Mouse (Mus musculus): ENCODE data around the gene Grin2c. TPM values are rescaled to one million over a fixed set of nuclear protein-coding genes. Genes with fewer than 3 reads are reported as not detected.

Gene Grin2c
- polyA plus RNA-seq, 1 experiment from 2014 or later, result not detected

DNA sequence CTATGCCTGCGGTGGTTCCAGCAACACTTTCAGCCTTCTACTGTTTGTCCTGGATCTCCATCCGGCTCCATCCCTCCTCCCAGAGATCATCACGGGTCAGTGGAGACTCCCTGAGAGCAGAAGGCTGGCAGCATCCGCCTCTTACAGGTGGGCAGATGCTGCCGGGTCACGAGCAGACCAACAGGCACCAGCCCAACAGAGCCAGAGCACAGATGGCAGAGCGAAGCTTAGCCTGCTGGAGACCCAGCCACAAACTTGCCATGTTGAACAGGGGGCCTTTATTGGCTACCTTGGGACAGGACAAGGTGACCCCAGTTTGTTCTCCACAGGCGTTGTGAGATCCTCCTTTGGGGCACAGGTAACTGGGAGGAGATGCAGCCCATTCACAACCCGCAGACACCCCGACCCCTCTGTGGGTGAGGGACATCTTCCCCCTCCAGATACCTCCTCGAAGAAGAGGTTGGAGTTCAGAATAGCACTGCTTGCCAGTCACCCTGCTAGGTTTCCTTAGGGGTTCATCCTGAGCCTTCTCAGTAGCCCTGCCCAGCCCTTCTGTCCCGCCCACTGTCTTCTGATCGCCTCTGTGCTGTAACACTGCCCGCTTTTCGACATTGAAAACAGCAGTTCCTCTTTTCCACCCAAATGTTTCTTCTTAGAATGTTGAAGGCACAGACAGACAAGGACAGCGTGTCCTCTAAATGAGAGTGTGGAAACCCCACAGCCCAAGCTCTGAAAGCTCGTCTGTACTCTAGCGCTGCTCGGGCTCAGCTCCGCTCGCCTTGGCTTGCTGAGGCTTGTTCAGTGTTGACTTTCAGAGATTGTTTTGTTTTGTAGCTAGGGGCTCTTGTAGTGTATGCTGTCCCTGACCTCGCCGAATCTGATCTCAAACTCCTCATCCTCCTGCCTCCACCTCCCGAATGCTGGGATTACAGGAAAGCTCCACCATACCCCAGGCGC lies 58.0 kb downstream of the Grin2c start:
- 0 out of 2 replicates have a peak overlapping the region, but pooled peaks have one; percentile 5 for H3K9ac ChIP-seq (ENCODE audit: low read depth, low read length)
- no peaks in the 10 kb centered on the region; the same call in 1 of the 2 replicates for H3K4me1 ChIP-seq (ENCODE audit: control insufficient read depth, insufficient read depth, low read length)
- no peak overlapping the region for H3K4me2 ChIP-seq (ENCODE audit: low read depth, low read length)
- H3K27me3 ChIP-seq (replicated peaks; ENCODE audit: control insufficient read depth, insufficient read depth, low read length), result no peaks in the 10 kb centered on the region
- H3K36me3 ChIP-seq (ENCODE audit: control insufficient read depth, insufficient read depth, low read length), result peaks cover 38% of the 10 kb centered on the region; the same call in 1 of the 2 replicates
- DNase-seq (ENCODE audit: low spot score) (no peak), ATAC-seq (ENCODE audit: low read depth) (0 out of 2 replicates have a peak, but pooled peaks have one; percentile 16)
- WGBS, result 70% methylated on average over 25 of the region's 25 CpGs
- no peak overlapping the region for H3K4me3 ChIP-seq (ENCODE audit: low read depth, low read length)
- no peaks in the 10 kb centered on the region for H3K9me3 ChIP-seq (ENCODE audit: control insufficient read depth, low read length)
- no peak overlapping the region for H3K27ac ChIP-seq (replicated peaks; ENCODE audit: low read depth, low read length)

DNA sequence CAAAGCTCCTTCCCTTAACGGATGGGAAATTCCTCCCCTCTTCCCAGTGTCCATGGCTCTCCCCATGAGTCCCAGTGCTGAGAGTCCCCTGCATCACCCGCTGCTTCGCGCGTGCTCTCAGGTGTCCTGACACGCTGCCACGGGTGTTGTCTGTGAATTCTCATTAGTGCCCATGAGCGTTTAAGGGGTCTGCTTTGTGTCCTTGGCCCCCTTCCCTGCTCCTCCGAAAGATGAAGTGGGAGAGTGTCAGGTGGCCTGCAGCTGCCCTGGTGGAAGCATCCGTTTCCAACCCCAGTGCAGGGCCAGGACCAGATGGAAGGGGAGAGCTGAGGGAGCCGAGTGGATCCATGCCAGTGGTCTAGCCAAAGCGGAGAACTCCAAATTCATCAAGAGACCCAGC lies 58.9 kb downstream of the Grin2c start:
- Histone ChIP-seq H3K4me2 (ENCODE audit: low read depth, low read length) (no peak overlapping the region), H3K4me3 (ENCODE audit: low read depth, low read length) (no peak overlapping the region), H3K36me3 (ENCODE audit: control insufficient read depth, insufficient read depth, low read length) (peaks cover 38% of the 10 kb centered on the region; the same call in 1 of the 2 replicates), H3K4me1 (ENCODE audit: control insufficient read depth, insufficient read depth, low read length) (no peaks in the 10 kb centered on the region; the same call in 1 of the 2 replicates), H3K9me3 (ENCODE audit: control insufficient read depth, low read length) (no peaks in the 10 kb centered on the region), H3K27ac (replicated peaks; ENCODE audit: low read depth, low read length) (no peak overlapping the region), H3K9ac (ENCODE audit: low read depth, low read length) (no peak overlapping the region), H3K27me3 (replicated peaks; ENCODE audit: control insufficient read depth, insufficient read depth, low read length) (no peaks in the 10 kb centered on the region)
- DNase-seq (ENCODE audit: low spot score), result no peak
- WGBS, result 77% methylated on average over 12 of the region's 12 CpGs
- ATAC-seq (ENCODE audit: low read depth), result no peak

DNA sequence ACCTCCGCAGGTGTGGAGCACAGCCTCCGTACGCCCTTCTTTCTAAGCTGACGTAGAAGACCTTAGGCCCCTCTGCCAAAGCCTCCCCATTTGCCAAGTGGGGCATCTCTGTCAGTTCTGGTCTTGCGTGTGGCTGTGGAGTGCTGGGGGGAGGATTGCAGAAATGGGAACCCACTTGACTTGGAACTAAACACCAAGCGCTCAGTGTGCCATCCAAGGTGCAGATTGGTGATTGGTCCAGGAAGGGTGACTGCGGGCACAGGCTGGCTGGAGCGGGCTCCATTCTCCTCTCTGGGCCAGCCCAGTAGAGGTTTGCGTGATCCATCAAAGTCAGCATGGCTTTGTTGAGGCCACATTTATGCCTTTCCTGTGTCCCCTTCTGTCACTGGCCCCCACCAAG lies 64.3 kb downstream of the Grin2c start:
- Histone ChIP-seq H3K27me3 (replicated peaks; ENCODE audit: control insufficient read depth, insufficient read depth, low read length) (no peaks in the 10 kb centered on the region), H3K4me1 (ENCODE audit: control insufficient read depth, insufficient read depth, low read length) (no peaks in the 10 kb centered on the region), H3K4me2 (ENCODE audit: low read depth, low read length) (no peak overlapping the region), H3K4me3 (ENCODE audit: low read depth, low read length) (no peak overlapping the region), H3K36me3 (ENCODE audit: control insufficient read depth, insufficient read depth, low read length) (peaks cover 36% of the 10 kb centered on the region; the same call in 1 of the 2 replicates), H3K27ac (replicated peaks; ENCODE audit: low read depth, low read length) (no peak overlapping the region), H3K9me3 (ENCODE audit: control insufficient read depth, low read length) (no peaks in the 10 kb centered on the region), H3K9ac (ENCODE audit: low read depth, low read length) (no peak overlapping the region)
- ATAC-seq (ENCODE audit: low read depth) (no peak), DNase-seq (ENCODE audit: low spot score) (no peak)
- 91% methylated on average over 9 of the region's 9 CpGs for WGBS

DNA sequence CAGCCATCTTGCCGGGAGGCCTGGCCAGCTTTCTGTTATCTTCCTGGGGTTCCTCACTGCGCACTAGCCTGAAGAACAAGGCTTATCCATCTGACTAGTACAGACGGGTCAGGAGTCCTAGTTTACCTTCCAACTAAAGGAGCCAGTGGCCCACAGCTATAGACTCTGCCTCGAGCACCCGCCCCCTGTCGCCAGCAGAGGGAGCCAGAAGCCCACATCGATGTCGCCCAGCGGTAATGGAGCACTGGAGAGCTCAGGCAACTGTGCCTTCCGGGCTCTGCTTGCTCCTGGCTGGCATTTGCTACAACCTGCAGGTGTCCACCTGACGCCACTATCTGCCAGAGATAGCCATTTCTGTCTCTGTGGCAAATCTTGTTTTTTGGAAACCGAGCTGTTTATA lies 64.7 kb downstream of the Grin2c start:
- no peak overlapping the region for H3K9ac ChIP-seq (ENCODE audit: low read depth, low read length)
- no peak overlapping the region for H3K4me3 ChIP-seq (ENCODE audit: low read depth, low read length)
- H3K27me3 ChIP-seq (replicated peaks; ENCODE audit: control insufficient read depth, insufficient read depth, low read length), result no peaks in the 10 kb centered on the region
- DNase-seq (ENCODE audit: low spot score), result peak; percentile 81
- 18% methylated on average over 12 of the region's 12 CpGs for WGBS
- no peak overlapping the region for H3K27ac ChIP-seq (replicated peaks; ENCODE audit: low read depth, low read length)
- H3K4me2 ChIP-seq (ENCODE audit: low read depth, low read length), result no peak overlapping the region
- peak; percentile 89 for ATAC-seq (ENCODE audit: low read depth)
- H3K9me3 ChIP-seq (ENCODE audit: control insufficient read depth, low read length), result no peaks in the 10 kb centered on the region
- no peaks in the 10 kb centered on the region for H3K4me1 ChIP-seq (ENCODE audit: control insufficient read depth, insufficient read depth, low read length)
- H3K36me3 ChIP-seq (ENCODE audit: control insufficient read depth, insufficient read depth, low read length), result peaks cover 36% of the 10 kb centered on the region; the same call in 1 of the 2 replicates

DNA sequence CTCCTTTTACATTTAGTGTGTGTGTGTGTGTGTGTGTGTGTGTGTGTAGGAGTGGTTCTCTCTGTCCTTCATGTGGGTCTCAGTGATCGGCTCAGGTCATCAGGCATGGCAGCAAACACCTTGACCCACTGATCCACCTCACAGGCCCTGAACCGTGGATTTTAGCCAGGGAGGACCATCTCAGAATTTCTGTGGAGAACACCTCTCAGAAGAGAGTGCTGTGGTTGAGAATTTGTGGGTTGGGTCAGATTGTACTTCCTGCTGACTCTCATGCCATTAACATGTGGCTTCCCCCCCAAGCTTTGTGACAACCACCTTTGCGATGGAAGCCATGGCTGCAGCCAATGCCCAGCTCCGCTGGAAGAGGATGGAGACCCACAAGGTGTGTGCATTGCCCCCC lies 66.5 kb downstream of the Grin2c start:
- no peak for DNase-seq (ENCODE audit: low spot score)
- H3K4me2 ChIP-seq (ENCODE audit: low read depth, low read length), result no peak overlapping the region
- H3K4me1 ChIP-seq (ENCODE audit: control insufficient read depth, insufficient read depth, low read length), result no peaks in the 10 kb centered on the region
- H3K9me3 ChIP-seq (ENCODE audit: control insufficient read depth, low read length), result no peaks in the 10 kb centered on the region
- WGBS, result 78% methylated on average over 3 of the region's 4 CpGs
- peaks cover 24% of the 10 kb centered on the region; the same call in 1 of the 2 replicates for H3K36me3 ChIP-seq (ENCODE audit: control insufficient read depth, insufficient read depth, low read length)
- H3K9ac ChIP-seq (ENCODE audit: low read depth, low read length), result no peak overlapping the region
- no peak for ATAC-seq (ENCODE audit: low read depth)
- no peaks in the 10 kb centered on the region for H3K27me3 ChIP-seq (replicated peaks; ENCODE audit: control insufficient read depth, insufficient read depth, low read length)
- no peak overlapping the region for H3K27ac ChIP-seq (replicated peaks; ENCODE audit: low read depth, low read length)
- no peak overlapping the region for H3K4me3 ChIP-seq (ENCODE audit: low read depth, low read length)

Small RNA genes within 50 kb of the gene (microRNA-seq; reads per million reads assigned to microRNA genes)
- not detected for gene Gm25837 (ENCODE audit: borderline number of aligned reads)

Other genes with a start within 250 kb of the Grin2c start
- not detected in 2 replicates for gene Cd300ld4, start 240.2 kb downstream of the Grin2c start, polyA plus RNA-seq (2014; fragmentation: Nextera tagmentation; extraction: Ambion mirVana)
- not detected in 2 replicates for gene Cd300ld5, start 229.5 kb downstream of the Grin2c start, polyA plus RNA-seq (2014; fragmentation: Nextera tagmentation; extraction: Ambion mirVana)
- gene Cd300ld3, start 218.8 kb downstream of the Grin2c start, polyA plus RNA-seq (2014; fragmentation: Nextera tagmentation; extraction: Ambion mirVana), result not detected in 2 replicates
- gene Cd300e, start 205.1 kb downstream of the Grin2c start, polyA plus RNA-seq (2014; fragmentation: Nextera tagmentation; extraction: Ambion mirVana), result 0.10 TPM in 1 of 2 replicates, not detected in the other
- 1.6 and 2.9 TPM in 2 replicates for gene Rab37, start 175.8 kb downstream of the Grin2c start, polyA plus RNA-seq (2014; fragmentation: Nextera tagmentation; extraction: Ambion mirVana)
- gene Cd300lf, start 133.3 kb downstream of the Grin2c start, polyA plus RNA-seq (2014; fragmentation: Nextera tagmentation; extraction: Ambion mirVana), result 0.14 and 0.56 TPM in 2 replicates
- 40.6 and 43.5 TPM in 2 replicates for gene Slc9a3r1, start 103.9 kb downstream of the Grin2c start, polyA plus RNA-seq (2014; fragmentation: Nextera tagmentation; extraction: Ambion mirVana)
- 12.5 and 14.9 TPM in 2 replicates for gene Tmem104, start 79.8 kb downstream of the Grin2c start, polyA plus RNA-seq (2014; fragmentation: Nextera tagmentation; extraction: Ambion mirVana)
- 20.0 and 23.3 TPM in 2 replicates for gene Nat9, start 79.4 kb downstream of the Grin2c start, polyA plus RNA-seq (2014; fragmentation: Nextera tagmentation; extraction: Ambion mirVana)
- gene Fdxr, start 9.8 kb upstream of the Grin2c start, polyA plus RNA-seq (2014; fragmentation: Nextera tagmentation; extraction: Ambion mirVana), result 10.4 and 11.0 TPM in 2 replicates
- 0.24 and 0.52 TPM in 2 replicates for gene Fads6, start 30.4 kb upstream of the Grin2c start, polyA plus RNA-seq (2014; fragmentation: Nextera tagmentation; extraction: Ambion mirVana)
- not detected in 2 replicates for gene Otop2, start 39.9 kb upstream of the Grin2c start, polyA plus RNA-seq (2014; fragmentation: Nextera tagmentation; extraction: Ambion mirVana)
- gene Ush1g, start 54.8 kb upstream of the Grin2c start, polyA plus RNA-seq (2014; fragmentation: Nextera tagmentation; extraction: Ambion mirVana), result not detected in 2 replicates
- gene Otop3, start 67.5 kb upstream of the Grin2c start, polyA plus RNA-seq (2014; fragmentation: Nextera tagmentation; extraction: Ambion mirVana), result 0.21 TPM in 1 of 2 replicates, not detected in the other
- 10.3 and 10.5 TPM in 2 replicates for gene Hid1, start 100.5 kb upstream of the Grin2c start, polyA plus RNA-seq (2014; fragmentation: Nextera tagmentation; extraction: Ambion mirVana)
- gene Cdr2l, start 114.7 kb upstream of the Grin2c start, polyA plus RNA-seq (2014; fragmentation: Nextera tagmentation; extraction: Ambion mirVana), result 11.7 and 12.3 TPM in 2 replicates
- gene Mrpl58, start 136.5 kb upstream of the Grin2c start, polyA plus RNA-seq (2014; fragmentation: Nextera tagmentation; extraction: Ambion mirVana), result 175 and 185 TPM in 2 replicates
- 841 and 943 TPM in 2 replicates for gene Atp5h, start 152.7 kb upstream of the Grin2c start, polyA plus RNA-seq (2014; fragmentation: Nextera tagmentation; extraction: Ambion mirVana)
- 21.8 and 22.6 TPM in 2 replicates for gene Kctd2, start 152.9 kb upstream of the Grin2c start, polyA plus RNA-seq (2014; fragmentation: Nextera tagmentation; extraction: Ambion mirVana)
- gene Trim80, start 173.3 kb upstream of the Grin2c start, polyA plus RNA-seq (2014; fragmentation: Nextera tagmentation; extraction: Ambion mirVana), result 0.11 TPM in 1 of 2 replicates, not detected in the other
- 0.15 and 0.18 TPM in 2 replicates for gene Slc16a5, start 195.2 kb upstream of the Grin2c start, polyA plus RNA-seq (2014; fragmentation: Nextera tagmentation; extraction: Ambion mirVana)
- 7.6 TPM in 2 replicates for gene Armc7, start 208.4 kb upstream of the Grin2c start, polyA plus RNA-seq (2014; fragmentation: Nextera tagmentation; extraction: Ambion mirVana)
- 70.9 and 74.8 TPM in 2 replicates for gene Nt5c, start 224.6 kb upstream of the Grin2c start, polyA plus RNA-seq (2014; fragmentation: Nextera tagmentation; extraction: Ambion mirVana)
- gene Jpt1, start 247.1 kb upstream of the Grin2c start, polyA plus RNA-seq (2014; fragmentation: Nextera tagmentation; extraction: Ambion mirVana), result 576 and 619 TPM in 2 replicates